Mouse (Mus musculus): ENCODE measurements around the gene D130043K22Rik.

GRCm38 (mm10) chr13:24832131-24832810, 12.7 kb upstream of the D130043K22Rik start:
- no peak for TF ChIP-seq FOSL1 (IDR thresholded peaks at IDR 0.05; ENCODE audit: insufficient read depth, low read length, poor library complexity, severe bottlenecking)
- no peak for TF ChIP-seq USF1 (IDR thresholded peaks at IDR 0.05; ENCODE audit: low read depth)
- no peak for TF ChIP-seq CTCF (IDR thresholded peaks at IDR 0.05; ENCODE audit: control insufficient read depth, insufficient read depth, insufficient read length)
- TF ChIP-seq MYOG (IDR thresholded peaks at IDR 0.05; ENCODE audit: control insufficient read depth, extremely low read depth, insufficient read length) = no peak
